Mouse (Mus musculus): ENCODE data around the gene Ptn.
"Not testable (repeated sequence)": the region's sequence is repeated elsewhere in the genome, so short reads cannot be mapped to it uniquely, and the experiment has no call there.

The Ptn gene

DNA sequence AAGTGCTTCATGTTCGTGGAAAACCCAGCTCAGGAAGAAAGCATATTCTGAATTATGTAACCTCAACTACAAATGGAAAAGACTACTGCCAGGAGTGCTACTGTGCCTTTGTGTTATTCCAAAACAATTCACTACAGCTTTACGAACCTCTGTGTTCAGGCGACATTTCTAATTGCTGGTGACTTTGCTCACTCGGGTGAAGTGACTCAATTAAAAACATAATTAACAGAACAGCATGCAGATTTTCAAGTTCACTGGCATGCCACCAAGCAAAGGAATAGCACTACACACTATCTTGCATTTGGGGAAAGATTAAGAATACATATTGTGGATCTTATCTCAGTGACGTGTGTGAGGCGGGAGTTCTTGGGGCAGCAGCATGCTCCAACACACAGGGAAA, 57.1 kb downstream of the Ptn start:
- DNase-seq = no peak

DNA sequence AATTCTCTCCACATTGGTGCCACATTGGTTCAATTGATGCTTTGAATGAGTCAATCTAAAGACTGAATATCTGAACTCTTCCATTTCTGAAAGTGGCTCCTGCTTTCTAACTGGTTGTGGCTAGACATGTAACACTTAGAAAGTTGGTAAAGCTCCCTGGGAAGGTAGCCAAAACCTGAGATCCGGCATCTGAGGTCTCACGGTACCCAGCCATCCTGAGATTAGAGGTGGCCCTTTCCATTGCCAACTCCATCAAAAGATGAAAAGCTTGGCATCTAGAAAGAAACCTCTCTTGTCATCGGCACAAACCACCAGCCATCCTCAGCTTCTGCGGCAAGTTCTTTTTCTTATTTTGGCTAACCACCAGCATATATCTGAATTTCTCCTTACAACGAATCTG, 70.2 kb downstream of the Ptn start:
- DNase-seq = no peak

GRCm38 (mm10) chr6:36736763-36737162, 73.3 kb downstream of the Ptn start:
- DNase-seq = no peak

GRCm38 (mm10) chr6:36735622-36736021, 74.4 kb downstream of the Ptn start:
- DNase-seq = not testable (repeated sequence)

- not testable (repeated sequence) for DNase-seq
Observed at GRCm38 (mm10) chr6:36729811-36730210, 80.2 kb downstream of the Ptn start.

DNA sequence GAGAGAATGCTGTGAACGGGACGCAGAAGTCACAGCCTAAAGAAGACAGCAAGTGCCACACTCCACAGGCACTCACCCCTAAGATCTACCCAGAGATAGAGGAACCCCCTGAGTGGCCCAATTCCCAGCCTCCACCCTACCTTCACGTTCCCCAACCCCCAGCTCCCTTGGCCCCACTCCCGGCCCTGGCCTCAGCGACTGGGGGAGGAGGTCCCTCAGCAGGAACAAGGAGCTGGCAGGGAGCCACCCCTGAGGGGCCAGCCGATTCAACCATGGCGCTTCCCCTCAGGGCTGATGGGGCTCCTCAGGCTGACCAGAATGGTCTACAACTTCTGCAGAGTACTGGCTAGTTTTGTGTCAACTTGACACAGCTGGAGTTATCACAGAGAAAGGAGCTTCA, 81.9 kb downstream of the Ptn start:
- peak; percentile 41 for DNase-seq

- DNase-seq = peak; percentile 63
Observed at GRCm38 (mm10) chr6:36725509-36726160, 84.4 kb downstream of the Ptn start.

DNA sequence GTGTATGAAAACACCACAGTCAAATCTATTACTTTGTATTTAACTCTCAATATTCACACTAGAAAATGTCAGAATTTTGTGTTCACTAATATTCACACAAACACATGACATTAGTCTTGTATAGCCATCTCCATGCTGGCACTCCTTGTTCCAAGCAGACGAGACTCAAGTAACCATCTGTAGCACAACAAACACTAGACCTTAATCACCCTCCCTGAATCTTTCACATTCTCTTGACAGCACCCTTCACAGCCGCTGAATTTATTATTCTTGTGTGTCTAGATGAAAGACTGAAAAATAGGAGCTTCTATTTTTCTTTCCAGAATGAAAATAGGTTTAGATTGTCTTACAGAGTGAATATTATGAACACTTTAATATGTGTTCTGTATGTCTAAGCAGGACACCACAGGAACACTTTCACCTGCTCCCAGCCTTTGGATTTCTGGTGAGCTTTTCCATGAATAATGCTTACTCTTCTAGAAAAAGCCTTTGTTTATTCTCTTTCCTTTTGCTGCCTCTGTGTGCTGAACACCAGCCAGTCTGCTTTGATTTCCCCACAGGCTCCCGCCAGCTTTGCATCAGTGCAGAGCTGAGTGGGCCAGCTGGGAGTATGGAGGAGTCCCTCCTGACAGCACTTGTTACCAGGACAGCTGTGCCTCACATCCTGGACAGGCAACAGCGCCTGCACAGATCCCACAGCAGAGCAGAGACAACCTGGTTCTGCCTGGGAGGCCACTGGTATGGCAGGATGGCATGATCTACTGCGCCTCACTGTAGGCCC, 87.1 kb downstream of the Ptn start:
- DNase-seq = peak; percentile 22

DNA sequence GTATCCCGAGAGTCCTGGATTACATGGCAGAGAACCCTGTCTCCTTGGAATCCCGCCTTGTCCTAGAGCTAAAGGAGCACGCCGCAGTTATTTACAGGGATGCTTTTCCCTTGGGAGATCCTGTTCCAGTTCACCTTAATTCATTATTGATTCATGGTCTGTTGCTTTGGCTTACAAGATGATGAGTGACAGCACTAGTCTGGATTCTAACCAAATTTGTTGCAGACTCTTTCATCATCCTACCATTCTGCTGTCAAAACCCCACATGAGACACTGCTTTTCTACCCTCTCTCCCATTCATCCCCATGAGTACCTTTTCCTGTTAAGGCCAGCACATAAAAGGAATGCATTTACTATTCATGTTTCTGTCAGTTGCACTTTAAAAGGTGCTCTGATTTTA, 96.7 kb downstream of the Ptn start:
- DNase-seq = no peak

DNA sequence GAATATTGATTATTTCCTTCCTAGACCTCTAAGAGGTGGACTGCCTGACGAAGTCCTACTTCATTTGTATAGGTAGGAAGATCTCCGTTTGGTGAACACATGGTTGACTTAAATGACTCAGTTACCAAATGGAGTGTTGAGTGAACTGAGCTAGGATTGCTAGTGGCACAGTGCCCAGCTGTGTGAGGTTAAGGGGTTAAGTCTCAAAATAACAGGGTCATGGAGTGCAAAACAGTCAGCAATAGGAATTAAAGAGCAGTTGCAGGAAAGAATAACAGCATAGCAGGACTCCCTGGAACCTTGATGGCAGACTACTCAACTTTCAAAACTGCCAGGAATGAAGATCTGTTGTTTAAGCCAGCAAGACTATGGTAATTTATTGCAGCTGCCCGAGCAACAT, 114.5 kb downstream of the Ptn start:
- no peak for DNase-seq

DNA sequence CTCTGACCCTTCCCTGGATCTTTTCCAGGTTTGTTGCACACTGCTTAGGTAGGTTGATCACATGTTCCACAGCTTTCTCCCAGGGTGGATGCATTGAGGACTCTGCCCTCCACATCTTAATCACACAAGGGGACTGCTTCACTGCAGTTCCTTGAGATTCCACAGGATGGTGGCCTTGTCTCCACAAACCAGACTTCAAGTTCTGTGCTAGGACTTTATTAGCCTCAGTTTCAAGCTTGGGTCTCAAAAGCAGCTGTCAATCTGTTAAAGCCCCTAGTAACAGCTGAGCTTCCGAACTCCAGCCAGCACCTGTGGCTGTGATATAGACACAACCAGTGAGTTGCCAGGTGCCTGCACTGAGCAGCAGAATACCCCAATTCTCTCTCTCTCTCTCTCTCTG, 118.5 kb downstream of the Ptn start:
- DNase-seq = peak; percentile 64

DNA sequence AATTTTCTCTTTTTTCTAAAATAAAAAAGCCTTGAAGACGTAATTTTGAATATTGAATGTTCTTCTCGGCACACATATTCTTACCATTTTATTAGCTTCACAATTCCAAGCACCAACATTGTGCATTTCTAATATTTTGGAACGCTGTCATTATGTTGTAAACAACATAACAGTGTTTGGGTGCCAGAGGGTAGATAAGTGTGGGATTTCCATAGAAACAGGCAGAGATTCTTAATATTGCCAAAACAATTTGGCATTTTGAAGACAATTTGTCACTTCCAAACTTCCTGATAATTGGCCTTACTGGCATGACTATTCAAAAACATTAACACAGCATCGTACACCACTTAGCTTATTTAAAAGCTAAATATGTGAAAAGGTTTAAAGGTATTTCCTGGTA, 119.1 kb downstream of the Ptn start:
- DNase-seq = no peak

DNA sequence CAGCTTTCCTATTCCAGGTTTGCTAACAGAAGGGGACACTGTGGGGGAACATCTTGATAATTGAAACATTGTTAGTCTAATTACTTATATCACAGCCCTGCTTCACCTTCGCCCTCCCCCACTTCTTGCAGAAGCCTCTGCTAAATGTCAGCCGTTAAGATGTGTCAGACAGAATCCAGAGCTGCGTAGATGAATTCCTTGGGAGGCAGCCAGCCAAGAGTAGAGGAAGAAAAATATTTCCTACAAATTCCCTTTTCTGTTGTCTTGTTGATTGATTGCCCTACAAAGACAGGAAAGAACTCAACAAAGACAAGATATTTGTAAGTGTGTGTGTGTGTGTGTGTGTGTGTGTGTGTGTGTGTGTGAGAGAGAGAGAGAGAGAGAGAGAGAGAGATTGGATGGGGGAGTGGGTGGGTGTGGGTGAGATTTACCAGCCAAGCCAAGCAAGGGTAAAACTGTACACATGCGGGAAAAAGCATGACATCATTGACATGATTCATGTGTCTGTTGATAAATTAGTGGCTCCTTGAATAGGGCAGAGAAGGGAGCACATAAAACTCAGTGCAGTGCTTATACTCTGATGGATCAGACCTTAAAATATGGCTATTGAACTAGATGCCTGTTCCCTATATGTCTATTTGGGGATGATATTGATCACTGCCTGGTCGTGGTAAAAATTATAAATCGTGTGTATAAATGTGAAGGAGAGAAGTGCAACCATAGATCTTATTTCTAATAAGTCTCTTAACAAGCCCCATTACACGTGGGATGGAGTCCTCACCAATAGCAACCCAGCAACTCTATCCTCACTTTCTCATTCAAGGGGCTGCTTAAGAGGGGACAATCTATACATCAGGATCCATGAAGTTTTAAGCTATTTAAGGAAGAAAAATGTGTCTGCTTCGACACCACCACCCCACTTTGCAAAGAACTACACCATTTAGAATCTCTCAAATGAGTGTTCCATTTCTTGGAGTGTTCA, 133.0 kb downstream of the Ptn start:
- DNase-seq = peak; percentile 77

DNA sequence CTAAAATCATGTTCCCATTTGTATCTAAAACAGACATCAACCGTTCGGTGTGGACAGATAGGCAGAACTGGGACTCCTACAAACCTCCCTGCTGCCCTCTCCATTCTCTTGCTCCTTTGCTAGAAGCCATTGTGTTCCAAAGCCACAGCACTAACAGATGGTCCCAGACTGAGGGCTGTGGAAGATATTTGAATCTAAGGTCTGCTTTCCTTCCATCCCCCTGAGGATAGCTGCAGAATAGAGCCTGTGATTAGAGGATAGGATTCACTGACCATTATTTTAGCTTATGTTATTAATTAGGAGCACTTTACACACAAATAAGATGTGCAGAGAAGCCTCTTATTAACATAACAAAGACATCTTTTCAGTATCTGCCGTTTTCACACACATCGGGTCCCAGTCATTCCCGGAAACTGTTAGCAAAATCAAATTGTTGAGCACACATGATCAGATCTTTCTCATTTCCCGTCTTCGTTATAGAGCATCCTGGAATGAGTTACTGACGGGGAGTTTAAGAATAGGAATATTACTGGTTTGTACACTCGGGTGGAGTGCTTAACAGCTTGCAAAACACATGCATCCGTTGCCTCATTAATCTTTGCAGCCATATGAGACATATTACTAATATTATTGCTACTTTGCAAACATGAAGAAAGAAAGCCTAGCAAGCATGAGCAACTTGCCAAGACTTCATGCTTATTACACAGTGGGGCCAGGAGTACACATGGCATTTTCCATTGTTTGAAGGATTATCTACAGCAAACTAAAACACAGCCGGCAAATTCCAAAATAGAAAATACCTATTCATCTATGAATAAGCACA, 137.4 kb downstream of the Ptn start:
- DNase-seq = no peak

DNA sequence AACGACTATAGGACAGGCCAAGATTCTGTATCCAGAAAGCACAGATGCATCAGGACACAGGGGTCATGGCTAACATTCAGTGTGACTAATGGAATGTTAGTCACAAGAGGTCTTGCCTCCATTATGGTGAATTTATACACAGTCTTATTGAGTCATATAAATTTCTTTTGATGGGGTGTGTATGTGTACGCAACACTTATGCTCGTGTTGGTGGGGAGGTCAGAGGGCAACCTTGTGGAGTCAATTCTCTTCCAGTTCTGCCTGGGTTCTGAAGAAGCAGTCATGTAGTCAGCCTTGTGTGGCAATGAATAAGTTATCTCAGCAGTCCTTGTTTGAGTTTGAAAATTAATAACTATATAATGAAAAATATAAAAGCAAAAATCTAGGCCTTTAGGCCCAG, 138.7 kb downstream of the Ptn start:
- no peak for DNase-seq
